In the genomic region with DNA sequence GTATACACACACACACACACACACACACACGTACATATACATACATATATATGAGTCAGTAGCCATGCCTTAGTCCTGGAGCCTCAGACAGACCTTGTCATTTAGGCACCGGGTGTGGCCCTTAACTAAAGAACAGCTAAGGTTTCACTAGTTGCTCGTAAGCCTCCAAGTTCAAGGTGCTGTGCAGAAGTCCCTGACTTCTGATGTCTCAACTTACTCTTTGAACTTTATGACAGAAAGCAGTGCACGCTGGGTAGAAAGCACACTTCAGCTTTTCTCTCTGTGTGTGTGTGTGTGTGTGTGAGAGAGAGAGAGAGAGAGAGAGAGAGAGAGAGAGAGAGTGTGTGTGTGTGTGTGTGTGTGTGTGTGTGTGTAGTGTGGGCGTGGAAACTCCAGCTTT, we compare ENCODE assay signal across 15 mouse cellular contexts. TPM values are rescaled to one million over a fixed set of nuclear protein-coding genes. Genes with fewer than 3 reads are reported as not detected.
A peak's percentile ranks its signal among the peaks of the same experiment; 100 is the strongest.
DNase-seq lines count a peak whose midpoint lies in the region; ATAC-seq and TF ChIP-seq lines count a peak whose summit lies in the region.
"Had no signal": no experiment of that assay in that cellular context is flagged by ENCODE, and none has a peak within 500 bp of the region (broad histone marks: within the 10 kb centered on the region; RNA-seq: fewer than 3 reads in every experiment).

No protein-coding gene starts in this region.

- peaks cover 32% of the 10 kb centered on the region for H3K79me2 ChIP-seq in myocyte (ENCODE audit: control insufficient read depth, insufficient read depth)

- no peaks in the 10 kb centered on the region for H3K9me3 ChIP-seq in heart, embryonic 15.5 days (replicated peaks)
- no peaks in the 10 kb centered on the region for H3K9me3 ChIP-seq in midbrain, embryonic 12.5 days
- no peaks in the 10 kb centered on the region for H3K9me3 ChIP-seq in midbrain, embryonic 11.5 days (ENCODE audit: control insufficient read depth, low read length)
- H3K9me3 ChIP-seq: embryonic facial prominence, embryonic 13.5 days; forebrain, embryonic 13.5 days; hindbrain, embryonic 12.5 days; lung, embryonic 15.5 days had no signal

- WGBS in heart, embryonic 15.5 days, result 79% methylated on average over 5 of the region's 5 CpGs
- WGBS in midbrain, embryonic 12.5 days, result 82% methylated on average over 5 of the region's 5 CpGs
- WGBS in midbrain, embryonic 11.5 days, result 95% methylated on average over 5 of the region's 5 CpGs

- no peak overlapping the region for H3K4me2 ChIP-seq in heart, embryonic 15.5 days
- H3K4me2 ChIP-seq in midbrain, embryonic 12.5 days (replicated peaks), result no peak overlapping the region
- no peak overlapping the region for H3K4me2 ChIP-seq in midbrain, embryonic 11.5 days
- peak overlapping the region; percentile 2 for H3K4me2 ChIP-seq in myocyte (ENCODE audit: low read depth)
- H3K4me2 ChIP-seq: embryonic facial prominence, embryonic 13.5 days; forebrain, embryonic 13.5 days; lung, embryonic 15.5 days had no signal

- peaks cover 95% of the 10 kb centered on the region for H3K4me1 ChIP-seq in heart, embryonic 15.5 days (replicated peaks)
- peaks cover 90% of the 10 kb centered on the region for H3K4me1 ChIP-seq in midbrain, embryonic 12.5 days
- peaks cover 74% of the 10 kb centered on the region for H3K4me1 ChIP-seq in midbrain, embryonic 11.5 days (ENCODE audit: control insufficient read depth, insufficient read depth, low read length)

- TF ChIP-seq POLR2A in myocyte (IDR thresholded peaks at IDR 0.05; ENCODE audit: insufficient read length, low read depth), result no peak

- H3K36me3 ChIP-seq in heart, embryonic 15.5 days, result no peaks in the 10 kb centered on the region
- H3K36me3 ChIP-seq in midbrain, embryonic 12.5 days, result no peaks in the 10 kb centered on the region
- H3K36me3 ChIP-seq in midbrain, embryonic 11.5 days (ENCODE audit: control insufficient read depth, insufficient read depth, low read length), result no peaks in the 10 kb centered on the region
- H3K36me3 ChIP-seq in myocyte (ENCODE audit: control insufficient read depth, insufficient read depth), result no peaks in the 10 kb centered on the region
- H3K36me3 ChIP-seq: embryonic facial prominence, embryonic 13.5 days; hindbrain, embryonic 12.5 days; lung, embryonic 15.5 days had no signal

- H3K9ac ChIP-seq in heart, embryonic 15.5 days, result no peak overlapping the region; the same call in 1 of the 2 replicates
- no peak overlapping the region for H3K9ac ChIP-seq in midbrain, embryonic 12.5 days (replicated peaks)
- no peak overlapping the region for H3K9ac ChIP-seq in midbrain, embryonic 11.5 days (ENCODE audit: low read length)
- H3K9ac ChIP-seq: embryonic facial prominence, embryonic 13.5 days; hindbrain, embryonic 12.5 days; lung, embryonic 15.5 days had no signal

- no peak for DNase-seq in heart, adult 11 months
- DNase-seq in midbrain, embryonic 11.5 days (ENCODE audit: low spot score, missing footprints), result no peak
- peak; percentile 58 for DNase-seq in thymus, postnatal 4 days
- no peak for DNase-seq in lung, postnatal 4 days
- DNase-seq in layer of hippocampus, postnatal 25 days (ENCODE audit: extremely low spot score in 1 of 2, low spot score in 1 of 2), result no peak
- DNase-seq: B cell, adult 2 months; right cerebral cortex, adult 18-20 months had no signal

- no peak overlapping the region for H3ac ChIP-seq in myocyte (ENCODE audit: control insufficient read depth, insufficient read length)

- no peak overlapping the region for H3K4me3 ChIP-seq in heart, embryonic 15.5 days
- H3K4me3 ChIP-seq in midbrain, embryonic 12.5 days, result no peak overlapping the region
- H3K4me3 ChIP-seq in midbrain, embryonic 11.5 days (ENCODE audit: low read depth, low read length), result no peak overlapping the region
- H3K4me3 ChIP-seq in myocyte, result no peak overlapping the region
- H3K4me3 ChIP-seq: embryonic facial prominence, embryonic 13.5 days; forebrain, embryonic 13.5 days; hindbrain, embryonic 12.5 days; layer of hippocampus, adult 2 months; lung, embryonic 15.5 days had no signal

- H3K27me3 ChIP-seq in heart, embryonic 15.5 days, result no peaks in the 10 kb centered on the region
- H3K27me3 ChIP-seq in midbrain, embryonic 12.5 days, result peaks cover 12% of the 10 kb centered on the region; the same call in 1 of the 2 replicates
- no peaks in the 10 kb centered on the region for H3K27me3 ChIP-seq in midbrain, embryonic 11.5 days (ENCODE audit: control insufficient read depth, insufficient read depth, low read length)
- no peaks in the 10 kb centered on the region for H3K27me3 ChIP-seq in myocyte (ENCODE audit: control insufficient read depth, insufficient read depth, insufficient read length)
- H3K27me3 ChIP-seq: embryonic facial prominence, embryonic 13.5 days; forebrain, embryonic 13.5 days; hindbrain, embryonic 12.5 days; lung, embryonic 15.5 days had no signal

- no peak for ATAC-seq in heart, embryonic 15.5 days (replicated peaks; ENCODE audit: insufficient number of reproducible peaks, insufficient read depth, low FRiP score, low read depth)
- no peak for ATAC-seq in midbrain, embryonic 12.5 days (ENCODE audit: low FRiP score, low read depth)
- ATAC-seq in midbrain, embryonic 11.5 days (ENCODE audit: low FRiP score), result no peak
- ATAC-seq: forebrain, embryonic 13.5 days had no signal

- peak overlapping the region; percentile 87 for H3K27ac ChIP-seq in heart, embryonic 15.5 days
- peak overlapping the region; percentile 36; the same call in 1 of the 2 replicates for H3K27ac ChIP-seq in midbrain, embryonic 12.5 days (replicated peaks)
- no peak overlapping the region for H3K27ac ChIP-seq in midbrain, embryonic 11.5 days (ENCODE audit: low read depth, low read length)
- H3K27ac ChIP-seq: embryonic facial prominence, embryonic 13.5 days; lung, embryonic 15.5 days had no signal

TF ChIP-seq in myocyte, 11 proteins besides CTCF, POLR2A, EP300 and RAD21:
- no peak for TF ChIP-seq POLR2AphosphoS2 (IDR thresholded peaks at IDR 0.05; ENCODE audit: insufficient read length, low read depth)
- no peak for TF ChIP-seq SRF (IDR thresholded peaks at IDR 0.05; ENCODE audit: control insufficient read depth, insufficient read length, low read depth)
- no peak for TF ChIP-seq TCF3 (IDR thresholded peaks at IDR 0.05; ENCODE audit: insufficient read length, low read depth)
- no peak for TF ChIP-seq CEBPB (IDR thresholded peaks at IDR 0.05; ENCODE audit: insufficient read depth, poor library complexity, severe bottlenecking)
- TF ChIP-seq MYOD1 (IDR thresholded peaks at IDR 0.05; ENCODE audit: control insufficient read depth in 1 of 3, insufficient read length in 2 of 3, low read depth in 2 of 3), result no peak
- TF ChIP-seq TCF12 (IDR thresholded peaks at IDR 0.05; ENCODE audit: insufficient read depth, poor library complexity, severe bottlenecking), result no peak

RNA-seq across cellular contexts. Expression of a gene that starts 44.9 kb away (rescaled TPM):
- polyA plus RNA-seq in heart, embryonic 15.5 days (2015; fragmentation: Nextera tagmentation; extraction: Ambion mirVana), result 43.9 and 56.2 TPM in 2 replicates
- polyA plus RNA-seq in midbrain, embryonic 12.5 days (2016; fragmentation: Nextera tagmentation; extraction: Ambion mirVana), result 73.7 and 84.8 TPM in 2 replicates
- 113 and 120 TPM in 2 replicates for polyA plus RNA-seq in midbrain, embryonic 11.5 days (2014; fragmentation: Nextera tagmentation; extraction: Ambion mirVana)
- 11.2 TPM for polyA plus RNA-seq in myocyte (2012; fragmentation: generic; extraction: Trizol)
- total RNA-seq in layer of hippocampus, postnatal 25 days (2021), result 1 to 10 TPM; 2.9 to 4.6 TPM
